Mouse (Mus musculus) left cerebral cortex, adult 2 months (tissue): Measurements from ENCODE around the gene Gm20695. TPM values are rescaled to one million over a fixed set of nuclear protein-coding genes. Genes with fewer than 3 reads are reported as not detected.

Experiments used
- DNase-seq, 2 experiments: peaks; one replicate each; pipeline ENCODE4 v3.0.0; 2021 to 2022; ENCODE audit warnings: low spot score in 2 of 2, mixed read lengths in 1 of 2; ENCODE audit errors: extremely low spot score in 1 of 2
- H3K27ac ChIP-seq: fragments of 200-600 bp; 2 replicates; pipeline ENCODE4 v1.8.1; 2022
- H3K4me3 ChIP-seq: fragments of 200-600 bp; 2 replicates; pipeline ENCODE4 v1.8.1; 2022
- CTCF ChIP-seq: fragments of 200-600 bp; IDR thresholded peaks from 2 replicates; pipeline ENCODE4 v1.8.1; 2022; ENCODE audit warnings: antibody characterized with exemption, mild to moderate bottlenecking, moderate library complexity
- intact Hi-C: fragments of 180-260 bp; cut with DNase I; formaldehyde crosslinking; loops from one replicate; pipeline ENCODE4 v1.15.1; 2025
- total RNA-seq, 2 experiments: library from RNA; stranded (reverse); gene quantifications; 2 replicates each; pipeline ENCODE4 v1.2.3; 2021

Gene Gm20695
- total RNA-seq, 2 experiments from 2014 or later = 1.2 TPM; not detected in 1

GRCm38 (mm10) chr16:3896553-3896952 is 12.1 kb downstream of the Gm20695 start:
- intact Hi-C loops = no loop called here
- H3K27ac ChIP-seq = no peak overlapping the region
- DNase-seq = no peak
- no peak overlapping the region for H3K4me3 ChIP-seq
- TF ChIP-seq CTCF = no peak

GRCm38 (mm10) chr16:3907471-3907870 is 23.0 kb downstream of the Gm20695 start:
- no peak overlapping the region for H3K27ac ChIP-seq
- intact Hi-C loops = loop anchor here (5.0 kb wide), 1 partner anchor 95 kb away; the partner anchor contains the start of gene Slx4
- DNase-seq = no peak
- no peak for TF ChIP-seq CTCF
- no peak overlapping the region for H3K4me3 ChIP-seq

DNA sequence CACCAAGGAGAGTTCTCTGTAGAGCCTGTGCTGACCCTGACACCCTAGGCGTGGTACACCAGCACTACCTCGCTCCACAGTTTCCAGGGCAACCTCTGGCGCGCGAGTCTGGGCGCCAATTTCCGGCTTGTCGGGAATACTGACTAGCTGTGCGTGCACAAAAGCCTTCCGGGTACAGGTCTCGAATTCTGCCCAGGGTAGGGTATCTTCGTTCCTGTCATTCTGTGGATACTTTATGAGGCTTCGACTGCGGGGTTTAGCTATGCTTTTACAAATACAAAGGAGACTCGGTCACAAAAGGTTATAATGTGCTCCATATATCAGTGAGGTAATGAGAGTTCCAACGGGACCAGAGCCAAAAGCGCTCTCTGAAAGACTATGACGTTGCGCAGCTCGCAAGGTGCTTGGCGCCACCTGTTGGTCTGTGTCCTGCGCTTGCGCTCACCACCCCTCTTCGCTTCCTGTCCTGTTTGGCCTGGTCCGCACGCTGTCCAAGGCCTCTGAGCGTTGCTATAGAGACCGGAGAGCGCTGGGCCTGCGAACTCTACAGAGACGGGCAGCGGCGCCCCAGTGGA is 24.2 kb downstream of the Gm20695 start, which contains the start of the genes 1700037C18Rik and Cluap1:
TSS of gene 1700037C18Rik (minus strand) at position 153 of the 575 bp plus-strand sequence.
TSS of gene Cluap1 (plus strand) at position 265 of the 575 bp plus-strand sequence.
- DNase-seq = peak; percentile 91 to 93
- peak; percentile 67 for TF ChIP-seq CTCF
- Histone ChIP-seq H3K27ac (peak within 1 kb of the TSS; percentile 88), H3K4me3 (peak within 1 kb of the TSS; percentile 68)
- intact Hi-C loops = loop anchor here (1.0 to 5.0 kb wide), 3 partner anchors 24 to 94 kb away; partner anchors contain the start of genes Gm20695, Slx4, Zfp174 and Zfp597

DNA sequence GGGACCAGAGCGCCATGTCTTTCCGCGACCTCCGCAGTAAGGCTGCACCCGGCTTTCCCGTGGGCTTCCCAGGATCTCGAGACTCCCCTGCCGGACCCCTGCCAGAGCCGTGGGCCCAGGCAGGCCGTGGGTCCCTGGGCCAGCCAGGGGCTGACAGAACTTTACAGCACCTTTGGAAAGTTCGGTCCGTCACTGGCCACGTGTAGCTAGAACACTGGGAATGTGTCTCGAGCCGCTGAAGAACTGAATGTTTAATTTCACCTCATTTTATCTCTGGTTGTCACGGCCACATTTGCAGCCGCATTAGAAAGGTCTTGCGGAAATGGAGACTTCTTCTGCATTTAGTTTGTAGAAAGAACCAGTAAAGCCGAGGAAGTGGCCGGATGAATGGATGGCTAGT is 24.7 kb downstream of the Gm20695 start:
- peak overlapping the region; percentile 88 for H3K27ac ChIP-seq
- no peak for TF ChIP-seq CTCF
- intact Hi-C loops = loop anchor here (2.0 to 5.0 kb wide), 2 partner anchors 62 to 93 kb away; partner anchors contain the start of genes Slx4 and Zfp174

GRCm38 (mm10) chr16:3920756-3921155 is 36.3 kb downstream of the Gm20695 start:
- no peak overlapping the region for H3K4me3 ChIP-seq
- intact Hi-C loops = no loop called here
- TF ChIP-seq CTCF = no peak

More for the DNA sequence above, 24.7 kb downstream of the Gm20695 start:
- DNase-seq = no peak
- peak overlapping the region; percentile 68 for H3K4me3 ChIP-seq

GRCm38 (mm10) chr16:3923515-3923914 is 39.1 kb downstream of the Gm20695 start:
- no peak for TF ChIP-seq CTCF

More at GRCm38 (mm10) chr16:3920756-3921155, 36.3 kb downstream of the Gm20695 start:
- no peak overlapping the region for H3K27ac ChIP-seq
- no peak for DNase-seq

DNA sequence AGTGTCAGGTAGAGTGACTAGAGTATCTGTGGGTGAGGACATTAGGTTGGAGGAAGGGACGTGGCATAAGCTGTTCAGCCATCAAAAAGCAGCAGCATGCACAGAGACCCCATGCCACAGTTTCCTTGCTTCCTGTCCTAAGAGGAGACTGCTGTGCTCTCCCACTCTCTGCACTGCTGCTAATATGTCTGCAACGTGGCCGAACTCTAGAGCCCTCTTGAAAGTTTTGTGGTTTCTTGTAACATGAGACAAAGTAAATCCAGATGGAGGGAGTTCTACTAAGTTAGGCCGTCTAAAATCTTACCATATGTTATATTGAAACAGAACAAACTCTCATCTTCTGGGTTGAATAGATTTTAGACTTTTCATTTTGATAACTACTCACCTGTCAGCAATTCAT is 39.5 kb downstream of the Gm20695 start:
- intact Hi-C loops = no loop called here
- no peak for DNase-seq
- Histone ChIP-seq H3K4me3 (no peak overlapping the region), H3K27ac (no peak overlapping the region)
- no peak for TF ChIP-seq CTCF

More at GRCm38 (mm10) chr16:3923515-3923914, 39.1 kb downstream of the Gm20695 start:
- no peak overlapping the region for H3K4me3 ChIP-seq
- no peak overlapping the region for H3K27ac ChIP-seq
- intact Hi-C loops = no loop called here
- DNase-seq = no peak

- intact Hi-C loops = no loop called here
- no peak for DNase-seq
- no peak for TF ChIP-seq CTCF
- Histone ChIP-seq H3K4me3 (no peak overlapping the region), H3K27ac (no peak overlapping the region)
Measured at GRCm38 (mm10) chr16:3928582-3928981, 44.1 kb downstream of the Gm20695 start.

- Histone ChIP-seq H3K27ac (no peak overlapping the region), H3K4me3 (no peak overlapping the region)
- intact Hi-C loops = no loop called here
- TF ChIP-seq CTCF = no peak
- DNase-seq = no peak
Measured at GRCm38 (mm10) chr16:3929151-3929550, 44.7 kb downstream of the Gm20695 start.

GRCm38 (mm10) chr16:3933536-3933935 is 49.1 kb downstream of the Gm20695 start:
- no peak overlapping the region for H3K4me3 ChIP-seq
- intact Hi-C loops = no loop called here
- TF ChIP-seq CTCF = no peak
- DNase-seq = no peak
- no peak overlapping the region for H3K27ac ChIP-seq

DNA sequence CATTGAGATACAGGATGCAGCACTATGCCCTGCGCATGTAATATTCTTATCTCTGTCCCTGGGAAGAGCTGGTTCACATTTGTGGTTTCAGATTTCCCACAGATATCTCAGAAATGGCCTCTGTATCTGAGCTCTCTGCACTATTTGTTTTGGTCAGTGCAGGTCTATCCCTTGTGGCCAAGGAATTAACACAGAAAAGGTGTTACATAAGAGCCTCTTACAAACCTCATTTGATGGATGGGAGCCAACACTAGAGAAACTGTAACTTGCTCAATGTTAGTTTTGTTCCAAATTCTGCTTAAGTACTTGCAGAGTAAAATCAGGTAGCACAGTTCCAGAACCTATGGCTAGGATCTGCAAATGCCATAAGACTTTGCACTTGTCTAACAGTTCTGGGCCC is 49.6 kb downstream of the Gm20695 start:
- Histone ChIP-seq H3K27ac (no peak overlapping the region), H3K4me3 (no peak overlapping the region)
- DNase-seq = no peak
- intact Hi-C loops = no loop called here
- TF ChIP-seq CTCF = no peak

DNA sequence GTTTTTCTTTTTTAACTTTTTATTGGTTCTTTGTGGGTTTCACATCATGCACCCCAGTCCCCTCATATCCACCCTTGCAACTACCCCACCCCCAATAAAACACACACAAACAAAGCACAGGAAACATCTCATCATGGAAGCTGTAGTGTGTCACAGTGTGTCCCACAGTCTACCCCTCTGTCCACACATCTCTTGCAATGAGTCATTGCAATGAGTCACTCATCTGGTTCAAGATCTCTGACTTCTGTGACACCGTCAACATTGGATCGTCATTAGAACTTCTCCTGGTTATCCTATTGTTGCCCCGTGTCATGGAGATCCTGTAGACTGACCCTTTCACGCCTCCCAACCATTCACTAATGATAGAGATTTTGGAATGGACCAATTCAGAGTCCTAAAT is 50.3 kb downstream of the Gm20695 start:
- no peak for DNase-seq
- no peak for TF ChIP-seq CTCF
- intact Hi-C loops = no loop called here

GRCm38 (mm10) chr16:3951141-3951540 is 66.7 kb downstream of the Gm20695 start:
- H3K4me3 ChIP-seq = no peak overlapping the region
- no peak for TF ChIP-seq CTCF
- intact Hi-C loops = no loop called here
- no peak overlapping the region for H3K27ac ChIP-seq
- no peak for DNase-seq

More for the DNA sequence above, 50.3 kb downstream of the Gm20695 start:
- no peak overlapping the region for H3K27ac ChIP-seq
- H3K4me3 ChIP-seq = no peak overlapping the region
